Mouse (Mus musculus) liver, postnatal 0 days (tissue): ENCODE results near the gene Slc20a1. TPM values are rescaled to one million over a fixed set of nuclear protein-coding genes. Genes with fewer than 3 reads are reported as not detected.

Source experiments
- ATAC-seq: fragments of 200-750 bp; cut with Nextera tagmentation; 2 replicates; pipeline ENCODE4 v1.8.0; 2017; ENCODE audit warnings: mild to moderate bottlenecking, moderate library complexity
- DNase-seq: peaks from one replicate; pipeline ENCODE4 v3.0.0-alpha.2; 2016
- H3K27ac ChIP-seq: fragments of 300-500 bp; sonication (generic); 2 replicates; pipeline ENCODE4 v1.5.1; 2014; ENCODE audit warnings: antibody characterized with exemption, moderate library complexity, mild to moderate bottlenecking, low read depth
- H3K27me3 ChIP-seq: fragments of 300-500 bp; sonication (generic); 2 replicates; pipeline ENCODE4 v1.6.1; 2014; ENCODE audit warnings: low read length, control low read depth, mixed read lengths; ENCODE audit not compliant: insufficient read depth
- H3K36me3 ChIP-seq: fragments of 300-500 bp; sonication (generic); replicated peaks from 2 replicates; pipeline ENCODE4 v1.6.1; 2014; ENCODE audit warnings: mild to moderate bottlenecking, control low read depth, low read length, moderate library complexity, mixed read lengths; ENCODE audit not compliant: insufficient read depth
- H3K4me1 ChIP-seq: fragments of 300-500 bp; sonication (generic); 2 replicates; pipeline ENCODE4 v1.6.1; 2014; ENCODE audit warnings: antibody characterized with exemption, mild to moderate bottlenecking, control low read depth; ENCODE audit not compliant: insufficient read depth
- H3K4me2 ChIP-seq: fragments of 300-500 bp; sonication (generic); 2 replicates; pipeline ENCODE4 v1.6.1; 2014; ENCODE audit warnings: low read depth, mild to moderate bottlenecking, low read length, moderate library complexity, mixed read lengths
- H3K4me3 ChIP-seq: fragments of 300-500 bp; sonication (generic); 2 replicates; pipeline ENCODE4 v1.5.1; 2014; ENCODE audit warnings: low read depth, low read length
- H3K9ac ChIP-seq: fragments of 300-500 bp; sonication (generic); replicated peaks from 2 replicates; pipeline ENCODE4 v1.6.1; 2014; ENCODE audit warnings: mild to moderate bottlenecking, moderate library complexity
- H3K9me3 ChIP-seq: fragments of 300-500 bp; sonication (generic); 2 replicates; pipeline ENCODE4 v1.6.1; 2016; ENCODE audit warnings: mild to moderate bottlenecking, control low read depth, low read length, mixed read lengths
- CTCF ChIP-seq: sonication (generic); IDR thresholded peaks from 2 replicates; pipeline ENCODE4 v1.5.1; 2016; ENCODE audit warnings: antibody characterized with exemption, low read depth
- EP300 ChIP-seq: IDR thresholded peaks from 2 replicates; pipeline ENCODE4 v1.6.1; 2016; ENCODE audit warnings: antibody characterized with exemption, low read depth, mild to moderate bottlenecking
- WGBS: fragments of 180-500 bp; shearing (Covaris S2); extraction: QIAGEN DNeasy Blood & Tissue Kit; methylation state at CpG from one replicate; pipeline ENCODE4 v1.1.7; 2014; ENCODE audit not compliant: insufficient replicate concordance; 5-methylcytosine and 5-hydroxymethylcytosine counted together
- polyA plus RNA-seq: library from polyadenylated mRNA; unstranded; fragments of >200 nt; fragmentation: Nextera tagmentation; extraction: Ambion mirVana; gene quantifications from 2 replicates; pipeline ENCODE4 v1.2.1, GENCODE M21; 2015

Slc20a1 gene
- polyA plus RNA-seq, 1 experiment from 2014 or later: 24.9 TPM

DNA sequence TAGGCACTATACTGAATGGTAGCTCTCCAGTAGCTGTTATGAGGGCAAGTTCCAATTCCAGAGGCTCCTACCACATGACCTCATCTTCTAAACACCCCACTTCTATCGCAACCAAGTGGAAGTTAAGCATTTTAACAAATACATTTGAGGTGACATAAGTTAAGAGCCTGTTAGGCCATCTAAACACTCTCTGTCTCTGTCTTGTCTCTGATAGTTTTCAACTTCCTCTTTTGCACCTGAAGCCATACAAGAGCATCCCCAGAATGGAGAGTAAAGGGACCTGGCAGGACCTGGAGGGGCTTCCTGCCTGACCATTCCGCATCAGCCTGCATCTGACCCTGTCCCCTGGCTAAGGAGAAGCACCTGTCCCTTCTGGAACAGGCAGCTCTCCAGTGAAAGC is 36.2 kb downstream of the Slc20a1 start:
- Histone ChIP-seq H3K9me3 (no peaks in the 10 kb centered on the region), H3K27ac (no peak overlapping the region), H3K4me3 (no peak overlapping the region), H3K27me3 (no peaks in the 10 kb centered on the region), H3K4me2 (no peak overlapping the region), H3K4me1 (peaks cover 33% of the 10 kb centered on the region), H3K9ac (no peak overlapping the region), H3K36me3 (no peaks in the 10 kb centered on the region)
- no peak for TF ChIP-seq EP300
- TF ChIP-seq CTCF: no peak
- WGBS: 60% methylated on average over 2 of the region's 2 CpGs
- DNase-seq (no peak), ATAC-seq (no peak)

DNA sequence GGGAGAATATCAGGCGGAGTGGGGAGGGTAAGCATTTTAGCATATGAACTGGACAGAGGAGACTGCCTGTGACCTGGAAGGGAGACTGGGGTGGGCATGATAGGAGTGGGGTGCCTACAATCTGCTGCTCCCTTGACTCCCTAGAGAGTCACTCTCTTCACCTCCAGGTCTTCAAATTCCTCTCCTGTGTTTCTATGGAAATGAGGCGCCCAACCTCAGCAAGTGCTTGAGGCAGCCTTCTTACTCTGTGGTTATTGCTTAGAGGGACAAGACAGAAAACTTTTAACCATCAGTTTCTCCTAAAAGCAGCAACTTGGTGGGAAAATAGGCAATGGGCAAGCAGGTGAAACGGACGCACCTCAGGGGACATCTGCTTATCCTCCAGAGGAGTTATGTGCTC is 38.0 kb downstream of the Slc20a1 start:
- H3K27me3 ChIP-seq: no peaks in the 10 kb centered on the region
- no peak for ATAC-seq
- peaks cover 35% of the 10 kb centered on the region for H3K4me1 ChIP-seq
- WGBS: 82% methylated on average over 4 of the region's 4 CpGs
- no peak overlapping the region for H3K4me2 ChIP-seq
- no peak overlapping the region for H3K4me3 ChIP-seq
- no peak for TF ChIP-seq EP300
- H3K9ac ChIP-seq: no peak overlapping the region
- no peaks in the 10 kb centered on the region; the same call in 1 of the 2 replicates for H3K9me3 ChIP-seq
- no peak for DNase-seq
- H3K27ac ChIP-seq: no peak overlapping the region
- H3K36me3 ChIP-seq: no peaks in the 10 kb centered on the region

DNA sequence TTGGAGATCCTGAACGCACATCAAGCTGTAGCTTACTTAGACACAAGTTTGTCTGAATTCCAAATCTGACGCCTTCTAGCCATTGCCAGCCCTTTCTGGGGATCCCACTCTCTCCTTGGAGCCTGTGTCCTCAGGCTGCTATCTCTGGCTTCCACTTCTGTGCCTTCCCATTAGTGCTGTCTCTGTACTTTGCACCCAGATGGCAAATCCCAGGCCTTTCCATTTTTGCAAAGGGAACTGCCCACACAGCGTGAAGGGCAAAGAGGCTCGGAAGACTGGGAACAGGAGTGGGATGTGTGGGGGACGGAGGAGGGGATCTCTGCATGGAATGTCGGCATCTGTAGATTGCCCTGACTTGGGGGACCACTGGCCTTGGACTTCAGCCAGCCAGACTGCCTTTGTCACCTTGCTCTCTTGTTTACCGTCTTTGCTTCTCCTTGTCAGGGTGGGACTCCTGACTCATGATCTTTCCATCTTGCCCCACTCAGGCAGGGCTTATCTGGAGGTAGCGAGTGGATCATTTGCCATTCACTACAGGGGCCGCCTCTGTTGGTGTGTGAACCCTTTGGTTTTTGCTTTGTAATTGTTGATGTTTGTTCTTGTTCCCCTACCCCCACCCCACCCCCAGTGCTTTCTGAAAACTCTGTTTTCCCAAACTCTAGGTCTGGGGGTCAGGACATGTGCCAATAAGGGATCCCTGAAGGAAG is 42.3 kb downstream of the Slc20a1 start:
- no peak overlapping the region for H3K4me3 ChIP-seq
- H3K27ac ChIP-seq: peak overlapping the region; percentile 30; the same call in 1 of the 2 replicates
- no peak overlapping the region for H3K4me2 ChIP-seq
- H3K9ac ChIP-seq: 0 out of 2 replicates have a peak overlapping the region, but pooled peaks have one; percentile 1
- WGBS: 67% methylated on average over 9 of the region's 9 CpGs
- peaks cover 35% of the 10 kb centered on the region for H3K4me1 ChIP-seq
- TF ChIP-seq EP300 (no peak), CTCF (no peak)
- peak; percentile 35 for ATAC-seq
- no peaks in the 10 kb centered on the region; the same call in 1 of the 2 replicates for H3K9me3 ChIP-seq
- no peaks in the 10 kb centered on the region for H3K36me3 ChIP-seq
- DNase-seq: no peak
- H3K27me3 ChIP-seq: no peaks in the 10 kb centered on the region

DNA sequence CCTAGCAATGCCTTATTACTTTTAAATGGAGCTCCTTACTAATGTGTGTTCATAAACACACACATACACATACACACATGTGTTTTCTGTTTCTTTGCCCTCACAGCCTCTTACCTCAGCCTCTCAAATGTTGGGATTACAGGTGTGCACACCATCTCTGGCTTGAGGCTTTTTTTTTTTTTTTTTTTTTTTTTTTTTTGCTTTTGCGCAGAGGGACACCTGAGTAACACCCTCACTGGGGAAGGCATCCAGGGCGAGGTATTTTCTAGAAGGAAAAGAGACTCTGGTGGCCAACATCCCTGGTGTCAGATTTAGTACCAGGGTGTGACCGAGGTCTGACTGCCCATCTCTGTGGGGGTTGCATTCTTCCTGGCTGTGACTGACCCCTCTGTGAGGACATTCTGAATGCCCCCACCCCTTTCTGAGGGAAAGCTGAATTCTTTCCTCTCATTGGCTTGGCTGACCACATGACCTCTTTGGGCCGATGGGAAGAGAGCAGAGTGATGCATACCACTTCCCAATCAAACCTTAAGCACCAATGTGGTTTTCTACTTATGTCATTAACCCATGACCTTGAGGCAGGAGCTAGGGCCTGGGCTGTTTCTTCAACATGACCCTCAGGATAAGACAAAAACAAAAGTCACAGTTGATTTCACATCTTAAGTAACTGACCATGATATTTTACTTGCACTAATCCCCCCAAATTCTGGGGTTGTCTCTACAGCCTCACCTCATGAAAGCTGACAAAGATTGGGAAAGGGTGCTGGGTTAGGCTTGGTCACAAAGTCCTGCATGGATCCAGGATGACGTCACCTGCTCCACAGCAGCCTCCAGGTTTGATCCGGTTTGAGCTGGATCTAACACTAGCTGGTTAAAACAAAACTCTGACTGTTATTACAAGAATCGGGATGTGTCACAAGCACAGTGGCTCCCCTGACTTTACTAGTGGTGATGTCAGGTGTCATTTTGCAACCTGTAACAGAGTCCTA is 43.6 kb downstream of the Slc20a1 start:
- ATAC-seq (peak; percentile 89), DNase-seq (peak; percentile 75)
- H3K4me2 ChIP-seq: no peak overlapping the region
- H3K27ac ChIP-seq: peak overlapping the region; percentile 86
- no peak for TF ChIP-seq CTCF
- TF ChIP-seq EP300: peak; percentile 72
- no peaks in the 10 kb centered on the region for H3K27me3 ChIP-seq
- no peak overlapping the region for H3K4me3 ChIP-seq
- H3K9me3 ChIP-seq: no peaks in the 10 kb centered on the region; the same call in 1 of the 2 replicates
- H3K36me3 ChIP-seq: no peaks in the 10 kb centered on the region
- WGBS: 71% methylated on average over 7 of the region's 7 CpGs
- H3K9ac ChIP-seq: no peak overlapping the region
- H3K4me1 ChIP-seq: peaks cover 35% of the 10 kb centered on the region

DNA sequence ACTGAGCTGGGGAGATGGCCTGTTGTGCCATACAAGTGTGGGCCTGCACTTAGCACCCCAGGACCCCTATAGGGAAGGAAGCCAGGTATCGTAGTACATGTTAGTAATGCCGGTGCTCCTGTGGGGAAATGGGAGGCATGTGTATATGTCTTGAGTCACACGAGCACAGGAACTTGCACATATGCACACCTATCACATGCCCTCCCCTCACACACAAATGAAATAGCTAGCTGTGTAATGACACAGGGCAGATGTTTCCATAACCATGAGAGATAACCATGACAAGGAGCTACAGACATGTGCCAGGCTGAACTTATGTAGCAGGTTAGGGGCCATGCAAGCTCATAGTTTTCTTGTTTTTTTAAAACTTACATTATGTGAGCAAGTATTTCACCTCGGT is 44.4 kb downstream of the Slc20a1 start:
- H3K4me1 ChIP-seq: peaks cover 39% of the 10 kb centered on the region
- ATAC-seq (peak; percentile 25), DNase-seq (no peak)
- WGBS: 62% methylated on average over 4 of the region's 4 CpGs
- no peak overlapping the region; the same call in 1 of the 2 replicates for H3K9ac ChIP-seq
- H3K36me3 ChIP-seq: no peaks in the 10 kb centered on the region
- H3K9me3 ChIP-seq: no peaks in the 10 kb centered on the region; the same call in 1 of the 2 replicates
- no peak overlapping the region for H3K4me2 ChIP-seq
- TF ChIP-seq EP300 (no peak), CTCF (no peak)
- H3K27ac ChIP-seq: peak overlapping the region; percentile 86
- no peak overlapping the region for H3K4me3 ChIP-seq
- H3K27me3 ChIP-seq: no peaks in the 10 kb centered on the region

DNA sequence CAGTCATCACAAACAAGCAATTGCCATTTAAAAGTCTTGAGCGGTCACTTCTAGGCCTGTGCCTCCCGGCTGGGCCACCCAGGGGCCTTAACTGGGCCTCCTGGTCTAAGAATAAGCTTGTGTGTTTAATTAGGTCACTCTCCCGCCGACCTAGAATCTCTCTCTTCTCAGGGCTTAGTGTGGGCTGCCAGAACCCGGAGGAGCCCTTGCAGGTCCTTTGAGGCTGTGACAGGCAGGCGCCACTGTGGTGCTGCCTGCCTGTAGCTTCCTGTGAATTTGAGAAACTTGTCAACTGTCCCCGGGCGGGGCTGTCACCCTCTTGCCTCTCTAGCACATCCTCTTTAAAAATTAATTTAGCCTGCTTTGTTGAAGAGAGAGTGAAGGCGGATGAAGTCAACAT is 45.2 kb downstream of the Slc20a1 start:
- H3K27ac ChIP-seq: peak overlapping the region; percentile 86

More for the DNA sequence above, 45.2 kb downstream of the Slc20a1 start:
- no peaks in the 10 kb centered on the region for H3K36me3 ChIP-seq
- no peaks in the 10 kb centered on the region; the same call in 1 of the 2 replicates for H3K9me3 ChIP-seq
- H3K27me3 ChIP-seq: no peaks in the 10 kb centered on the region
- H3K4me1 ChIP-seq: peaks cover 42% of the 10 kb centered on the region
- no peak overlapping the region for H3K4me3 ChIP-seq
- WGBS: 43% methylated on average over 9 of the region's 9 CpGs
- H3K9ac ChIP-seq: peak overlapping the region; percentile 27; the same call in 1 of the 2 replicates
- ATAC-seq: no peak
- no peak overlapping the region for H3K4me2 ChIP-seq
- no peak for DNase-seq
- TF ChIP-seq EP300 (no peak), CTCF (no peak)
